Mouse (Mus musculus) heart, adult 18-20 months (tissue): Measurements from ENCODE around the gene Sec31a. TPM values are rescaled to one million over a fixed set of nuclear protein-coding genes. Genes with fewer than 3 reads are reported as not detected.

Experiments used
- DNase-seq, 2 experiments: peaks; one replicate each; pipeline ENCODE4 v3.0.0; 2021 to 2022; ENCODE audit warnings: mixed read lengths in 1 of 2
- total RNA-seq, 2 experiments: library from RNA; stranded (reverse); gene quantifications; 2 replicates each; pipeline ENCODE4 v1.2.3; 2021

Sec31a gene
- total RNA-seq, 2 experiments from 2014 or later, result 93.5 to 101 TPM

DNA sequence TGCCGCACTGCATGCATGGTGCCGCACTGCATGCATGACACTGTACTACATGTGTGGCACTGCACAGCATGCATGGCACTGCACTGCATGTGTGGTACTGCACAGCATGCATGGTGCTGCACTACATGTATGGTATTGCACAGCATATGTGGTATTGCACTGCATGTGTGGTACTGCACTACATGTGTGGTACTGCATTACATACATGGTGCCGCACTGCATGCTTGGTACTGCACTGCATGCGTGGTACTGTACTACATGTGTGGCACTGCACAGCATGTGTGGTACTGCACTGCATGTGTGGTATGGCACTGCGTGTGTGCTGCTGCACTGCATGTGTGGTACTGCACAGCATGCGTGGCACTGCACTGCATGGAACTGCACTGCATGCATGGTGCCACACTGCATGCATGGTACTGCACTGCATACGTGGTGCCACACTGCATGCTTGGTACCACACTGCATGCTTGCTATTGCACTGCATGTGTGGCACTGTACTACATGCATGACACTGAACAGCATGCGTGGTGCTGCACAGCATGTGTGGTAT lies 65.1 kb downstream of the Sec31a start:
- DNase-seq, result no peak

DNA sequence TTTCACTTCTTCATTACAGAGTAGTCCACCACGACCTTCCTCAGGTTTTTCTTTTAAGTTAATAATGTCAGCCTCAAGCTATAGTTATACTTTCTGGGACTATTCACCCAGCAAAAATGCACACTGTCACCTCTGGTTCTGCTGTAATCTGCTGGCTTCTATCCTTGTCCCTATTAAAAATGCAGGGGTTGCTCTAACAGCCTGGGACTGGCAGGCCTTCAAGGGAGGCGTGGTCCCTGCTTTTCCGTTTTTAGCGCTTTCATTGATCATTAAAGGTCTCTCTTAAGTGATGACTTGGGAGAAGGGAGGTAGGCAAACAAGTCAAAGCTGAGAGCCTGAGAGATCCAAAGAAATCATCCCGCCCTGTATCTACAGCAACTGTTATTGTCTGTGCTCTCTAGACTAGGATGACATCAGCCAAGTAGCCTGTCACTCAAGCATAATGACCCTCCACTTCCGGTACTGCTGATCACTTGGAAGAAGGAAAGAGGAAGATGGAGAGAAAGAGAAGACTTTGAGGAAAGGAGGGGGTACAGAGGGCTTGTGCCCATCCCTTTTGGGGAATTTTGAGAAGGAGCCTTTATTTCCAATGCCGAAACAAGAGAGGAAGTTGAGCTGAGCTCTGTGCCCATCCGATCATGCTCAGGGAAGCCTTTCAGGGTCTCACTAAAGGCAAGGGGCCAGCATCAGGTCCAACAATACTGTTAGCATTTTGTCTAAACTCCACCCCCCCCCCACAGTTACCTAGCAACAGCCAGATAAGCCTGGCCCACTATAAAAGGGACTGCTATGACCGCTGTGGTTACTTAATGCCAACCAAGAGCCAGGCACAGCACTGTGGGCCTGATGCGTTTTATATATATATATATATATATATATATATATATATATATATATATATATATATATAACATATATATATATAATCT lies 66.5 kb downstream of the Sec31a start:
- no peak for DNase-seq

DNA sequence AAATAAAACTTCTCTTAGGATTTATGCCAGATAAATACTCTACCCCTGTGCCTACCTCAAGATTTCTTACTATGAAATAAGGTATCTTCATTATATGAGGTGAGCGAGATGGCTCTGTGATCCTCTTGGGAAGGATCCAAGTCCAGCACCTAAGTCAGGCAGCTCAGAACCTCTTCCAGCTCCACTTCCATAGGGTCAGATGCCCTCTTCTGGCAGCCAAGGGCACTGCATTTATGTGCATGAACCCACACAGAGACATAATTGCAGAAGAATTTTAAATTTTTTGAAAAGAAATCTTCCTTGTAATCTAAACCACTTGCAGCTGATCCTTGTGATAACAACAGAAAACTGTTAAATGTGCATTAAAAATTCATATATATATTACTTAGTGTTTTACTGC lies 70.9 kb downstream of the Sec31a start:
- DNase-seq, result no peak

DNA sequence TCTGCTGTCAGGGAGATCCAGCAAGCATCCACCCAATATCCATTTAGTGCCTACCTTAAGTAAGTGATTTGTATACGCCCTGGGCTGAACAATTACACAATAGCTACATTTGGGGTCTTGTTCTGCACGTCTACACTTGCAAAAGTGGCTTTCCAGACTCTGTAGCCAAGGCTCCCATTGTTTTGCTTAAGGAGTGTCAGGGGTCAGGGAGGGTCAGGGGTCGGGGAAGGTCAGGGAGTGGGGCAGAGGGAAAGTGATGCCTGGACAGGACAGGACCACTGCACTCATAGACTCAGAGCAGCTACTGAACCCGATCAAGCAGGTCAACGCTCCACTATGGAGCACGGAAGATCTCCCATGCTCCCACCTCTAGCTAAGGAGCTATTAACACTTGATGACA lies 72.9 kb downstream of the Sec31a start:
- no peak for DNase-seq

DNA sequence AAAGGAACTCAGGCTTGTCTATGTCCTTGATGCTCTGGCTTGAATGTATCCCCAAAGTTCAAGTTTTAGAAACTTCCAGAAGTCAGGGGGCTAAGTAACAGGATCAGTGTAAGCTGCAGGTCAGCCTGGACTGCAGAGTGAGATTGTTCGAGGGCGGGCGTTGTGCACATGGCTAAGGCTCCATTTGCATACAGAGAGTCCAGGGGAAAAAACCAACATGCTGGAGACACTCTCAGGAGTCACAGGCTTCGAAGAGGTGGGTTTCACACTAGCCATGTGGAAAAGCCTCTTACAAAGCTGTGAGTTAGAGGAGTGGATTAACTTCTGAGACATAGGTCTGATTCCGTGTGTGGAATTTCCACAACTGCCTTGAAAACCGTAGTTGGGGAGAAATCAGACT lies 73.6 kb downstream of the Sec31a start:
- no peak for DNase-seq

DNA sequence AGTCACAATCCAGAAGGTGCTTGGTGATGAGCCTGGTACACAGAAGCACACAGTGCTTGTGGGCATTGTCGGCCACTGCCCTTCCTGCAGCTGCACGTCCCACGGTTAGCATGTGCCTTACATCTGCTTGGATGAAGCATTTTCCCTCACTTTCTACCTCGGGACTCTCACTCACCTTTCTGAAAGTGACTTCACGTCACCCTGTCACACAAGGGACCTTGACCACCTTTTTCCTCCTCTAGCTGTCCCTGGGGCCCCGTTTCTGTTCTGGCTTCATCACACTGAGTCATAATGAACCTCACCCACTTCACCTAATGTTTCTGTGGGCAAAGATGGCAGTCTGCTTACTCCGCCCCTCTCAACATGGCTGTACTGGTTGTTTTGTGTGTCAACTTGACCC lies 75.0 kb downstream of the Sec31a start:
- DNase-seq, result no peak

DNA sequence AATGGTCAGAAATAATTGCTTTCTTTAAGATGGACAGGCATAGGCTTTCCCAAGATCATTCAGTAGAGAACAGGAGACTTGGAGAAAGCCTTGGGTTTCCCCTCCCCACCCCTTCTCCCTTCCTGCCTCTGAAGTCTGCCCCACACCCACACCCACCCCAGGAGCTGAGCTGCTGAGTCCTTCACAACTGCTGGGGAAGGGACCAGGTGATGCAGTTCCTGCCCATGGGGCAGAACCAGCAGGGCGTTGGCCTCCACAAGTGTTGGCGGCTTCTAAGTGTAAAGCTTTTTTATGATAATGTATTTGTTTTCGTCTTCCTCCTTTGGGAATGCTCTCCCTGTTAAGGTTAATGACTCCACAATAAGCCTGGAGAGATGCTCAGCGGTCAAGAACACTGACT lies 78.2 kb downstream of the Sec31a start:
- no peak for DNase-seq

DNA sequence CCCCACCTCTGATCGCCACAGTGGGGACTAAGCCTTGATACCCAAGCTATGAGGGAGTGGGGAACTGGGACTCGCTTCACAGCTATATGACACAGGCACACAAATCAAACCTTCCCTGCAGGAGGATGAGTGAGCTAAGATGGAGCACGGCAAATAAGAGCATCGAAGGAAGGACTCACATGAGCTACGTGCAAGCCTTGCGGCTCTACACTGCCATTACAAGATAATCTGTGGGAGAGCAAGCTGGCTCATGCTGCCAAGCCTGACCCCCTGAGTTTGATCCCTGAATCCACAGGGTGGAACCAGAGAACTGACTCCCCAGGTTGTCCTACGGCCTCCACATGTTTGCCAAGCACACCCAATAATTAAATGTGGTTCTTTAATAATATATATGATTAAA lies 79.2 kb downstream of the Sec31a start:
- DNase-seq, result no peak

DNA sequence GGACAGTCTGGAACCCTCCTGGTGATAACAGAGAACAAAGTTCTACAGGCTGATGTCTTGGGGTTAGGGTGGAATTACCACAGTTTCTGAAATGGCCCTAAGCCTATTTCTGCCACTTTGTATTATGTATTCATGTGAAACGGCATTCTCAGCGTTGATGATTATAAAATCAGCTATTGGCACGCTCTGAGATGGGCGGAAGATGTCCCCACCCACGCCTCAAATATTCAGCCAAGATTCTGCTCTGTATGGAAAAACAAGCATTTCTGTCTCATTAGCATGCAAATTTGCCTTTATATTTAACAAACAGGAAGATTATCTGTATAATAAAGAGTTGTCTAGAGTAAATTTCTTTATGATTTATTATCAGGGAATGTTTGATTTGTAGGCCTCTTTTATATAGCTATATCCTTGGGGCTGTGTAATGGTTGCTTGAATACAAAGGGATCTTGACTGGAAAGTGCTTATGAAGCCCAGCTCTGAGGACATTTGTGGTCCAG lies 80.4 kb downstream of the Sec31a start:
- no peak for DNase-seq

DNA sequence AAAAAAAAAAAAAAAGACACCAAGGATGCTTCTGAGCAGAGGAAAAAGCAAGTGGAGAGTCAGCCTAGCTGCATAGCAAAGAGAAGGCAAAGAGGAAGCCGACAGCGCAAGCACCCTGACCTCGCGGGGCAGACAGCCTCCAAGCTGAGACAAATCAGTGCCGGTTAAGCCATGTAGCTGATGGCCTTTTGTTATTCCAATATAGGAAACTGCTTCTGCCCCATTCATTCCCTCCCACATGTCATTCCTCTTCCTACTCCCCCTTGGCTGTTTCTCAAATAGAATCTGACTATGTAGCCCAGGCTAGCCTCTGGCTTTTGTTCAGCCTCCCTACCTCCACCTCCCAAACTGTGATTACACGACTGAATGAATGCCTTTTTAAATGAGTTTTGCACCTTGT lies 81.3 kb downstream of the Sec31a start:
- no peak for DNase-seq

DNA sequence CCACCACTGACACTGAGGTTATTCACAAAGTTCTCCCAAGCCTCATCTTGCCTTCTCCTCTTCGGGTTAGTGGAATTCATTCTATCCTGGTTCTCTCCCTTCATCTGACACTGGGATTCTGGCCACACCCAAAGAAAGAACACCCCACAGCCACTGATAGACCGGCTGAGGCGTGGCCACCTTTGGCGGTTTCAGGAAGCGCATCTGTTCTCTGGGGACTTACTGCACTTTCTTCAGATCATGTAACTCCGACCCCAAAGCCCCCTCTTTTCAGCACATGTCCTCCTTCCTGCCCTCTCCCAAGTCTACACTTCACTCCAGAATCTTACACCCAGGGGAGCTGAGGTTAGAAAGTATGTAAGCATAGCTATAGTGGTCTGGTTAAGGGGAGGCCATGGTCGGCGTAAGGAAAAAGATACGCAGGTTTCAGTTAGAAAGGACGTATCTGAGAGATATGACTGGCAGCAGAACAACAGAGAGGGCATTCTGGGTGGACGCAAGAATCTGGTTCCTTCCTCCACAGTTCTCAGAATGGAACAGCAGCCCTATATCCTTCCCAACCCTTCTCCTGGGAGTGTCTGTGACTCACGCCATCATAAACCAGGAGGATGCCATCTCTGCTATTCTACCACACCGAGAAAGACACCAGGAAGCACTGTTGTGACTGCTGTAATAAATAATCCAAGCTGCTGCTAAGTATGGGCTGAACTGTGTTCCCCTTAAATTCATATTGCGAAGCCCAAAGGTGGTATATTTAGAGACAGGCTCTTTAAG lies 82.2 kb downstream of the Sec31a start:
- DNase-seq, result no peak

DNA sequence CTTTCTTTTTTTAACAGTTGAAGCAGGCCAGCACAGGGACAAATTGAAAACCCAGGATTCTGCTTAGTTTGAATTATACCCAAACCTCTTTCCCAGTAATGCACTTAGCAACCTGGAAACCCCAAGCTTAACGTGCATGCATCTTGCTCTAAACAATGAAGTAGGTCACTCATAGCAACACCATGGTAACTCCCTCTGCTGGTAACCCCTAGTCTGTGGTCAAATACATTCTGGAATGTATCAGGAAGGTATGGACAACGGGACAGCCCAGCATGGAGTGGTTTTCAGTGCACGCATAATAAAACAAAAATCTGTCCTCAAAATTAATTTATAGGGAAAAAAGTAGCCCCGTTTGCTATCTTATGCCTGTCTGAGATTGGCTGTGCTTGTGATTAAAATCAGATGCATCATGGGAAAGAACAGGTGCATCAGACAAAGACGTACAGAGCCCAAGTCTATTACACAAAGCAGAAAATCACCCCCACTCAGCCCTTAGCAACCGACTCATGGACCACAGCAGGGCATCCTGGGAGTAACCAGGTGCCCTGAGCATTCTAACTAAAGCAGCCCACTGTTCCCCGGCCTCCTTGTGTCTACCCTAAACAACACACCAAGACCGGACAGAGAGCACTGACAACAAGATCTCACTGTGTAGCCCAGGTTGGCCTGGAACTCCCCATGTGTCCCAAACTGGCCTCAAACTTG lies 83.6 kb downstream of the Sec31a start:
- no peak for DNase-seq

DNA sequence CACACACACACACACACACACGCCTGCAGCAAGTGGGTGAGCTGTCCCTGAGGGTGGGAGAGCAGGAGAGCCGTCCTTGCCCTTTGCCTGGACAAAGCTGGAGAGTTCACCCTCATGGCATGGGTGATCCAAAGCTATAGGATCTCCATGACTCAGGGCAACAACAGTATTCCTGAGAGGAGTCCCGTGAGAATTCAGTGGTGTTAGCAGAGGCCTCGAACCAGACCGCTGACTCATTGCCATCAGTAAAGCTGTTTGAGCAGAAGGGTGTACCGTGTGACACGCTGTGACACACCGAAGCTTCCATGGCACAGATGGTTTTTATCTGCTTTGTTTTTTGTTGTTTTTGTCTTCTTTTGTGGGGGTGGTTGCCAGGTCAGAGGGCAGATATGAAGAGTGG lies 84.4 kb downstream of the Sec31a start:
- DNase-seq, result no peak

DNA sequence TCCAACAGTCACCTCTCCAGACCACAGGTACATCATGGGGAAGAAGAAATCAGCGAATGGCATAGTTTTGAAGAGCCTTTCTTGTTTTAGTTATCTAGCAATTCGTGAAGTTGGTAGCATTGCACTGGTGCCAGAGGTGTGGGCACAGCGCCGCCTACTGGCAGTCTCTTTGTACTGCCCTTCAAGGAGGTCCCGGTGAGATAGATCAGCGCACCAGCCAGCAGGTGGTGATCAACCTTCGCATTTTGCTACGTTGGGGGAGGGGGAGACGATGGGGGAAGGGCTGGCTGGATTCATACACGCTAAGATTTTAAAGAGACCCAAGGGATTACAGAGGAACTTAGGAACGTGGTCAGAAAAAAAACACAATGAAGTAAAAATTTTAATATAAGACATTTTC lies 94.0 kb downstream of the Sec31a start:
- DNase-seq, result peak; percentile 48 to 80

DNA sequence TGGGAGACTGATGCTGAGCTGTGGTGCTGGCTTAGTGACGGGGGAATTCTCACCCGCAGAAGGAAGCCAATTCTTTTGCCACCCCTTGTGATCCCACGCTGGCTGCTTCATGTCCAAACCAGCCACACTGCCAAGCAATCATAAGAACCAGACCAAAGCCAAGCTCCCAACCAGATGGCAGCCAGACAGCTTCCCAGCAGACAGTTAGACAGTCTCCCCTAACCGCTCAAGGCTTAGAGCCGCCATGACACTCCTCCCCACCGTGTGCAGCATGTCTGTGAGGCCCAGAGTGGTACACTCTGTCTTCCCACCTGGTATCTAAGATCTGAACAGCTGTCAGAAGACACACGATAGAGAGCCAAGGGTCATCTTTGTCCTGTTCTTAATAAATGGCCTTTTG lies 98.2 kb downstream of the Sec31a start:
- no peak for DNase-seq

DNA sequence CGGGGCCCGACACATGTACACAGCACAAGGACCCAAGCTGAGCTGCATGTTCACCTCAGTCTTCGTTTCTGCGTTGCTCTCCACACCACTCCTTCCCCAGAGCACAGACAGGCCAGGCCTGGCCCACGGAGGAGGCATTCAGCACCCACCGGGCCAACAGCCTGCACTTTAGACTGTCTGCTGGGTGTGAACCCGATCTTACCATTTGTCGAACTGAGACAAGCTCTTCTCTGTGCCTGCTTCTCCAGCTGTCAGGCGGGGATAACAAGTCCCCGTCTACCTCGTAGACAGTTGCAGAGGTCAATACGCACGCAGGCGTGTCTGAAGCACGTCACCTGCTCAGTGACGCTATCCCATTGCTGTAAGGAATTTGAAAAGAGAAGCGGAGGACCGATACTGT lies 99.0 kb downstream of the Sec31a start:
- DNase-seq, result no peak

DNA sequence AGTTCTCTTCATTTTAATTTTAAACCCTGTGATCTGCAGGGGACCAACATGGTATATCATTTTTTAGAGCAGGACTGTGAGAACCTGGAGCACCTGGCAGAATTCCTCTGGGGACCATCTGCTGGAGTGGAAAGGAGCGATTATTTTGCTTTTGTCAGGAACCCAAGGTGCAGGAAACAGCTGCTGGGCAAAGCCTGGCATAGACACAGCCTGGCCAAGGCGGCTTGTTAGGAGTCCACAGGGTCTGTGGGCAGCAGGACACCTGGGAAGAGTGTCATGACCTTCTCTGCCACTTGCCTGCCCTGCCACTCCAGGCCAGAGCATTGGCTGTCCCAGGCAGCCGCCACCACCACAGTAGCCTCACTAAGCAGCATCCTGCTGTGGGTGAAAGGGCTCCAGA lies 100.4 kb downstream of the Sec31a start:
- no peak for DNase-seq

DNA sequence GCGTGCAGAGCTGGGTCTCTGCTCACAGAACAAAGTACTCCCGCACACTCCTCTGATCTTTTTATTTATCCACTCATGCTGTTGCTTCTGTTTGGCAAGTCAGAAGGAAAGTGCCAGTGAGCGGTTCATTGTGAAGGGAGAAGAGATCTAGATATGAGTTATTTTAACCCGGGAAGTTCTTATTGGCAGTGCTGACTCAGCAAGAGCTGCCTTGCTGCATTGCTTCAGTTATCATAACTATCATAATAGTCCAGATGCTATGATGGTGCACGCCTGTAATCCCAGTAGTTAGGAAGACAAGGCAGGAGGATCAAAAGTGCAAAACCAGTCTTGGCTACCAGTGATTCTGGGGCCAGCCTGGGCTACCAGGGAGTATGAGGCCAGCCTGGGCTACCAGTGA lies 103.6 kb downstream of the Sec31a start:
- no peak for DNase-seq
